Mouse (Mus musculus) cerebellum, adult 2 months (tissue): Measurements from ENCODE around the gene Ikbkg. TPM values are rescaled to one million over a fixed set of nuclear protein-coding genes. Genes with fewer than 3 reads are reported as not detected.

ENCODE experiments used
- DNase-seq, 2 experiments: peaks; one replicate each; pipeline ENCODE4 v3.0.0; 2021
- H3K27ac ChIP-seq: fragments of 200-500 bp; 2 replicates; pipeline ENCODE4 v1.5.1; 2012; ENCODE audit warnings: low read length, control low read depth, inconsistent platforms; ENCODE audit not compliant: insufficient read depth
- H3K27me3 ChIP-seq: fragments of 200-500 bp; 2 replicates; pipeline ENCODE4 v1.6.1; 2012; ENCODE audit warnings: inconsistent platforms, mild to moderate bottlenecking, low read length, moderate library complexity; ENCODE audit not compliant: control insufficient read depth, insufficient read depth
- H3K4me1 ChIP-seq: fragments of 200-500 bp; 2 replicates; pipeline ENCODE4 v1.6.1; 2011; ENCODE audit warnings: low read length; ENCODE audit not compliant: control insufficient read depth, insufficient read depth
- H3K4me3 ChIP-seq: fragments of 200-500 bp; replicated peaks from 2 replicates; pipeline ENCODE3; 2011; ENCODE audit warnings: mild to moderate bottlenecking, low read depth, low read length, control low read depth; ENCODE audit not compliant: insufficient read depth
- CTCF ChIP-seq: fragments of 200-500 bp; IDR thresholded peaks from 2 replicates; pipeline ENCODE4 v1.5.1; 2011; ENCODE audit warnings: low read depth, mild to moderate bottlenecking, control low read depth, low read length, moderate library complexity, borderline replicate concordance; ENCODE audit not compliant: insufficient read depth
- POLR2A ChIP-seq: fragments of 200-500 bp; IDR thresholded peaks from 2 replicates; pipeline ENCODE4 v1.6.1; 2011; ENCODE audit warnings: low read length, control low read depth, borderline replicate concordance; ENCODE audit not compliant: insufficient read depth
- WGBS: fragments of 180-500 bp; shearing (Covaris S2); methylation state at CpG from one replicate; pipeline ENCODE4 v1.1.7; 2018; 5-methylcytosine and 5-hydroxymethylcytosine counted together
- polyA plus RNA-seq: library from polyadenylated mRNA; depleted of rRNA; stranded (reverse); fragments of >200 nt; gene quantifications from 2 replicates; pipeline ENCODE4 v1.2.3, GENCODE M21; 2012; rRNA removed

Ikbkg gene
- polyA plus RNA-seq, 1 experiment, result 22.3 TPM

DNA sequence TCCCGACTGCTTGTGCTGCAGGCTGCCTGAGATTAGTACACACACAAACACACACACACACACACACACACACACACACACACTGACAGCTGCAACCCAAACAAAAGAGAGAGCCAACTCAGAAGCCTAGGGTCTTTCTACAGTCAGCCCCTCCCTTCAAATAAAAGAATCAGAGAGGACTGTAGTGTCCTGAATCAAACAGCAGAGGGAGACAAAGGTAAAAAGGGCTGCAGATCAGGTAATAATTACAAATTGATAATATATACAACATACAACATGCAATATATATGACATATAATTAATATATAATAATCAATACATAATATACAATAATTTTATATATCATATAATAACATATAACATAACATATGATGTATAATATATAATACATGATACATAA lies 104.0 kb downstream of the Ikbkg start:
- DNase-seq, result no peak
- no peaks in the 10 kb centered on the region for H3K4me1 ChIP-seq
- TF ChIP-seq POLR2A (no peak), CTCF (no peak)
- no peaks in the 10 kb centered on the region for H3K27me3 ChIP-seq
- H3K27ac ChIP-seq, result no peak overlapping the region
- no peak overlapping the region for H3K4me3 ChIP-seq
- 45% methylated on average over 1 of the region's 1 CpGs for WGBS

Other genes with a start within 250 kb of the Ikbkg start
- not detected in 2 replicates for gene Tex28, start 225.5 kb upstream of the Ikbkg start, polyA plus RNA-seq
- gene Tktl1, start 216.0 kb upstream of the Ikbkg start, polyA plus RNA-seq, result 0.05 TPM in 1 of 2 replicates, not detected in the other
- gene Flna, start 143.5 kb upstream of the Ikbkg start, polyA plus RNA-seq, result 141 and 162 TPM in 2 replicates
- 49.0 and 53.6 TPM in 2 replicates for gene Emd, start 138.6 kb upstream of the Ikbkg start, polyA plus RNA-seq
- 511 and 570 TPM in 2 replicates for gene Rpl10, start 122.5 kb upstream of the Ikbkg start, polyA plus RNA-seq
- gene Taz, start 111.4 kb upstream of the Ikbkg start, polyA plus RNA-seq, result 99.4 and 100 TPM in 2 replicates
- gene Dnase1l1, start 111.0 kb upstream of the Ikbkg start, polyA plus RNA-seq, result 6.4 and 7.5 TPM in 2 replicates
- gene Atp6ap1, start 96.2 kb upstream of the Ikbkg start, polyA plus RNA-seq, result 506 and 526 TPM in 2 replicates
- 843 and 859 TPM in 2 replicates for gene Gdi1, start 88.3 kb upstream of the Ikbkg start, polyA plus RNA-seq
- gene Fam50a, start 80.3 kb upstream of the Ikbkg start, polyA plus RNA-seq, result 46.2 and 50.7 TPM in 2 replicates
- 52.5 and 69.2 TPM in 2 replicates for gene Plxna3, start 64.2 kb upstream of the Ikbkg start, polyA plus RNA-seq
- gene Lage3, start 39.7 kb upstream of the Ikbkg start, polyA plus RNA-seq, result 68.3 and 72.2 TPM in 2 replicates
- gene Ubl4a, start 20.1 kb upstream of the Ikbkg start, polyA plus RNA-seq, result 82.0 and 85.3 TPM in 2 replicates
- 4.2 and 4.7 TPM in 2 replicates for gene Slc10a3, start 19.9 kb upstream of the Ikbkg start, polyA plus RNA-seq
- gene Fam3a, start within 50 bp of the Ikbkg start, polyA plus RNA-seq, result 31.8 and 36.0 TPM in 2 replicates
- 64.7 and 65.4 TPM in 2 replicates for gene G6pdx, start 35.9 kb downstream of the Ikbkg start, polyA plus RNA-seq
- not detected in 2 replicates for gene Gm6880, start 88.1 kb downstream of the Ikbkg start, polyA plus RNA-seq
- gene Olfr1326-ps1, start 181.6 kb downstream of the Ikbkg start, polyA plus RNA-seq, result not detected in 2 replicates
- not detected in 2 replicates for gene Olfr1325, start 199.4 kb downstream of the Ikbkg start, polyA plus RNA-seq